Mouse (Mus musculus) MEL (cell line): ENCODE measurements around the gene Papss1.

Experiments
- CTCF ChIP-seq, 3 experiments: IDR thresholded peaks in 2 of 3; conservative IDR thresholded peaks in 1 of 3; 2 replicates each; pipeline ENCODE4 v1.5.1; 2011 to 2012; ENCODE audit warnings: low read length in 3 of 3, low read depth in 2 of 3, mild to moderate bottlenecking in 2 of 3, improper control_type of control experiment in 1 of 3, inconsistent platforms in 1 of 3, mixed read lengths in 1 of 3, moderate library complexity in 1 of 3; ENCODE audit not compliant: control insufficient read depth in 1 of 3, insufficient read depth in 1 of 3, poor library complexity in 1 of 3, severe bottlenecking in 1 of 3
- ELF1 ChIP-seq: IDR thresholded peaks from 2 replicates; pipeline ENCODE4 v1.6.1; 2014; ENCODE audit warnings: low read depth, mild to moderate bottlenecking, inconsistent platforms, low read length, improper control_type of control experiment, moderate library complexity
- EP300 ChIP-seq, 2 experiments: IDR thresholded peaks; 2 replicates each; pipeline ENCODE4 v1.6.1; 2011; ENCODE audit warnings: improper control_type of control experiment in 2 of 2, low read length in 2 of 2, low read depth in 1 of 2, mild to moderate bottlenecking in 1 of 2
- JUND ChIP-seq: IDR thresholded peaks from 2 replicates; pipeline ENCODE4 v1.6.1; 2011; ENCODE audit warnings: low read depth, mild to moderate bottlenecking, improper control_type of control experiment, low read length
- MAFK ChIP-seq: IDR thresholded peaks from 2 replicates; pipeline ENCODE4 v1.6.1; 2011; ENCODE audit warnings: low read depth, mild to moderate bottlenecking, low read length, improper control_type of control experiment, borderline replicate concordance
- MXI1 ChIP-seq: IDR thresholded peaks from 2 replicates; pipeline ENCODE4 v1.6.1; 2011; ENCODE audit warnings: mild to moderate bottlenecking, low read depth, low read length, improper control_type of control experiment
- MYB ChIP-seq: IDR thresholded peaks from 2 replicates; pipeline ENCODE4 v1.6.1; 2011; ENCODE audit warnings: mild to moderate bottlenecking, low read depth, low read length, improper control_type of control experiment
- NELFE ChIP-seq: IDR thresholded peaks from 2 replicates; pipeline ENCODE4 v1.6.1; 2011; ENCODE audit warnings: low read depth, low read length, improper control_type of control experiment
- POLR2A ChIP-seq, 2 experiments: IDR thresholded peaks; 2 replicates each; pipeline ENCODE4 v1.6.1; 2011 to 2012; ENCODE audit warnings: low read length in 2 of 2, mild to moderate bottlenecking in 2 of 2, control low read depth in 1 of 2, improper control_type of control experiment in 1 of 2, low read depth in 1 of 2, moderate library complexity in 1 of 2; ENCODE audit not compliant: control insufficient read depth in 1 of 2, insufficient read depth in 1 of 2, poor library complexity in 1 of 2
- POLR2AphosphoS5 ChIP-seq: IDR thresholded peaks from 2 replicates; pipeline ENCODE4 v1.6.1; 2012; ENCODE audit warnings: low read depth, borderline replicate concordance, mild to moderate bottlenecking, inconsistent platforms, low read length, moderate library complexity, mixed read lengths
- TAL1 ChIP-seq: IDR thresholded peaks from 2 replicates; pipeline ENCODE4 v1.6.1; 2012; ENCODE audit warnings: mild to moderate bottlenecking, inconsistent platforms, low read length, moderate library complexity, mixed read lengths
- ZC3H11A ChIP-seq: IDR thresholded peaks from 2 replicates; pipeline ENCODE4 v1.6.1; 2012; ENCODE audit warnings: low read depth, mild to moderate bottlenecking, inconsistent platforms, low read length, improper control_type of control experiment
- ZKSCAN1 ChIP-seq: IDR thresholded peaks from 2 replicates; pipeline ENCODE4 v1.6.1; 2012; ENCODE audit warnings: low read depth, mild to moderate bottlenecking, inconsistent platforms, low read length, improper control_type of control experiment, moderate library complexity
- ZMIZ1 ChIP-seq: IDR thresholded peaks from 2 replicates; pipeline ENCODE4 v1.6.1; 2012; ENCODE audit warnings: low read depth, mild to moderate bottlenecking, inconsistent platforms, low read length, improper control_type of control experiment, moderate library complexity

GRCm38 (mm10) chr3:131634091-131634490, 69.5 kb downstream of the Papss1 start:
- TF ChIP-seq ZC3H11A (no peak), POLR2A (IDR thresholded peaks at IDR 0.05; ENCODE audit: control insufficient read depth in 1 of 2, insufficient read depth in 1 of 2, low read depth in 1 of 2, low read length in 2 of 2, poor library complexity in 1 of 2) (no peak), CTCF (IDR thresholded peaks at IDR 0.05 in 2 of 3, conservative IDR thresholded peaks at IDR 0.05 in 1 of 3; ENCODE audit: control insufficient read depth in 1 of 3, insufficient read depth in 1 of 3, low read depth in 2 of 3, low read length in 3 of 3, poor library complexity in 1 of 3, severe bottlenecking in 1 of 3) (no peak), TAL1 (no peak), JUND (no peak), POLR2AphosphoS5 (no peak), NELFE (no peak), ZKSCAN1 (no peak), MAFK (no peak), MXI1 (no peak), ZMIZ1 (no peak), EP300 (IDR thresholded peaks at IDR 0.05; ENCODE audit: low read depth in 1 of 2, low read length in 2 of 2) (no peak), ELF1 (no peak), MYB (no peak)
